Mouse (Mus musculus) cerebellum, postnatal 36 days (tissue): Measurements from ENCODE around the gene Hamp2.

Experiments
- DNase-seq, 2 experiments: peaks; one replicate each; pipeline ENCODE4 v3.0.0; 2021 to 2022; ENCODE audit warnings: mixed read lengths in 2 of 2

Hamp2 gene

DNA sequence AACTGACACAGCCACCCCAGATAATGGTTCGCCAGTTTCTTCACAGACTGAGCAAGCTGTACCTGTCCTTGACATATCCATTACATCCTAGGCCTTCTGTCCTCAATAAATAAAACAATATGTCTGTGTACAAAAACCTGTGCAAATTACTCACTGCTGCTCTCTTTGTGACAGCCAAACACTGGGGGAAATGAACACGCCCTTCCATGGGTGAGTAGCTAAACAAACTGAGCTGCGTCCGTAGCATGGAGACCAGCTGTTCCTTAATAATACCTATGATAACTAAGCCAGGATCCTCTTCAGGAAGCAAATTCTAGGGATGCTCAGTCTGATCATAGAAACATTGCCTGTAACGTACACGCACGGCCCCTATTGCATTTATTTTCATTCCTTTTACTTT, 35.7 kb downstream of the Hamp2 start:
- no peak for DNase-seq

DNA sequence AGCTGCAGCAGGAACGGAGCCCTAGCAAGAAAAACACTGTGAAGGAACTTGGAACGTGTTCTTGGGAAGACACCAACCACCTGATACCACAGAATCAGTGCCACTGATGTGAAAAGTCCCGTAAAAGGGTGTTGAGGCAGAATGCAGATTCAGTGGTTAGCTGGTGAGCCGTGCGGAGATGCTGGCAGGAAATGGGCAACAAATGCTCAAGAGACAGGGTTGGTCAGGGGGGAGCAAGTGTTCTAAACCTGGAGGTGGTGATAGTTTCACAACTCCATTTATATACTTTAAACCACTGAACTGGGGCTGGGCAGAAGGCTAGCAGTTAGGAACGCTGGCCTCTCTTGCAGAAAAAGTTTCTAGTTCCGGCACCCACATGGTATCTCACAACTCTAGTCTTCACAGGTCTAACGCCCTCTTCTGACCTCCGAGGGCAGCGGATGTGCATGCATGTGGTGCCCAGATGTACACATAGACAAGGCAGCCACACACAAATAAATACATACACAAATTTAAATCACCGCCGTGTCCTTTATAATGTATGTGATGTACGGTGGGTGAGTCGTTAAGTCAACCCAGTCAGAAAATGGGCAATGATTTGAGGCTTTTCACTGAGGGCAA, 36.8 kb downstream of the Hamp2 start:
- DNase-seq = no peak

DNA sequence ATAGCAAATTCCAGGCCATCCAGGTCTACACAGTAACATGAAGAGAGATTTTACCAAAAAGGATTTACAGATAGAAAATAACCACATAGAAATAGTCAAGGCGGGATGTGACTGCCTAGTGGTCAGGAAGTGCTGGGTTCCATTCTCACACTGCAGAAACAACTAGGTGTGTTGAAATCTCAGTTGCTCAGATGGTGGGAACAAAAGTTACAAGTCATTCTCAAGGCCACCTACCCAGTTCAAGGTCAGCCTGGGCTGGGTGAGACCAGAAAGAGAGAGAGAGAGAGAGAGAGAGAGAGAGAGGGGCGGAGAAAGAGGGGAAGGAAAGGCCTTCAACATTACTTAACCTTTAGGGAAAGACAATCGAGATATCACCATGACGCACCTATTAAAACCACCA, 37.6 kb downstream of the Hamp2 start:
- DNase-seq = no peak

- DNase-seq = no peak
Observed at GRCm38 (mm10) chr7:30884047-30884446, 40.4 kb downstream of the Hamp2 start.

DNA sequence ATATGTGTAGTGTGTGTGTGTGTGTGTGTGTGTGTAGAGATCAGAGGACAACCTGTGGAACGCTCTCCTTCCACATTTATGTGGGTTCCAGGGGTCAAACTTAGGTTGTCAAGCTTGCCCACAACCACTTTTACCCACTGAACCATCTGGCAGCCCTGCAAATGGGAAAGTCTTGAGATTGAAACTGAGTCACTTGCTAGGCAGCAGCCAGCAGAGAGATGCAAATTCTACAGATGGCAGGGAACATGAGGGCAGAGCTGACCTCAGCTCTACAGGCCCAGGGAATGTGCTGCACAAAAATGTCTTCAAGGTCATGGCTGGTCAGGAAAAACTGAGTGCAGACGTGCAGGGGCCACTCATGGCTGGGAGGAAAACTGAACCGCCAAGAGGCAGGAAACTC, 43.1 kb downstream of the Hamp2 start:
- DNase-seq = no peak

DNA sequence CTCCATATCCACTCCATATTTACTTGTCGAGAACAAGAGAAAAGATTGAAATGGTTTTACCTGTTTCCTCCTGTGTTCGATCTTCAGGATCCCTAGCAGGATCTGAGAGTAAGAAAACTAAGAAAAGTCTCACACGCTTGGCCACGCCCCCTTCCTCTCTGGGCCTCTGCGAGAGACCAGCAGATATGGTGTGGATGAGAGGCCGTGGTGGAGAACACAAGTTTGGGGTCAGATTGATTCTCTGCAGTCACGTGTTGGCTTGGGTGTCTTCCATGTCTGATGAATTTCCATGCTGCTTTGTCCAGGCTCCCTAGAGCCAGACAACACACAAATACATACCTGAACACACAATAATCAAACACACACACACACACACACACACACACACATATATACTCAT, 44.3 kb downstream of the Hamp2 start, which contains the start of gene Cd22:
TSS of gene Cd22 (minus strand) at position 167 of the 400 bp plus-strand sequence.
- no peak for DNase-seq

DNA sequence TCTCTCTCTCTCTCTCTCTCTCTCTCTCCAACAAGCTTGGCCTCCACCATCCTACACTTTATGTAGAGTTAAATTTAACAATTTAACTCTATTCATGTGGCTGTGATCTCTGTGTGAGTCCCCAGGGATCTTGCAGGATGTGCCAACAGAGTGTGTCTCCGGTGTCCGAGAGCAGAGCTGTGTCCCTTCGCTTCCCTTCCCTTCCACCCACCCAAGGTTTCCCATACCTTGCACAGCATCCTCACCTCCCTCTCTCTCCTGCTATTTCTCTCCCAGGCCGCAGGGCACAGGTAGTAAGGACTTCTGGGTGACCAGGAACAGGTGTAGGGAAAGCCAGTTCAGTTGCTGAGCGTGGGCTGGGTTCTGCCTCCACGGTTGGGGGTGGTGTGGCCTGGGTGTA, 45.5 kb downstream of the Hamp2 start:
- no peak for DNase-seq

- DNase-seq = peak; percentile 75 to 77
Observed at GRCm38 (mm10) chr7:30873083-30873482, 51.4 kb downstream of the Hamp2 start.
